Mouse (Mus musculus) megakaryocyte progenitor cell, adult 5-6 weeks (primary cell): Measurements from ENCODE around the gene Cish. TPM values are rescaled to one million over a fixed set of nuclear protein-coding genes. Genes with fewer than 3 reads are reported as not detected.

Experiments used
- ATAC-seq: replicated peaks from 2 replicates; pipeline ENCODE4 v1.8.0; 2016; ENCODE audit warnings: mild to moderate bottlenecking, moderate TSS enrichment, inconsistent platforms; ENCODE audit not compliant: poor library complexity
- total RNA-seq, 2 experiments: library from RNA; stranded (forward) in 1 of 2; stranded (reverse) in 1 of 2; fragments of 157-497, 149-512 nt in 1 of 2; fragments of 200-1000 nt in 1 of 2; gene quantifications; 2 replicates each; pipeline versions ENCODE4 v1.2.3 to v1.2.4; 2015 to 2017

Gene Cish
- total RNA-seq, 2 experiments from 2014 or later: 0.21 to 0.86 TPM

DNA sequence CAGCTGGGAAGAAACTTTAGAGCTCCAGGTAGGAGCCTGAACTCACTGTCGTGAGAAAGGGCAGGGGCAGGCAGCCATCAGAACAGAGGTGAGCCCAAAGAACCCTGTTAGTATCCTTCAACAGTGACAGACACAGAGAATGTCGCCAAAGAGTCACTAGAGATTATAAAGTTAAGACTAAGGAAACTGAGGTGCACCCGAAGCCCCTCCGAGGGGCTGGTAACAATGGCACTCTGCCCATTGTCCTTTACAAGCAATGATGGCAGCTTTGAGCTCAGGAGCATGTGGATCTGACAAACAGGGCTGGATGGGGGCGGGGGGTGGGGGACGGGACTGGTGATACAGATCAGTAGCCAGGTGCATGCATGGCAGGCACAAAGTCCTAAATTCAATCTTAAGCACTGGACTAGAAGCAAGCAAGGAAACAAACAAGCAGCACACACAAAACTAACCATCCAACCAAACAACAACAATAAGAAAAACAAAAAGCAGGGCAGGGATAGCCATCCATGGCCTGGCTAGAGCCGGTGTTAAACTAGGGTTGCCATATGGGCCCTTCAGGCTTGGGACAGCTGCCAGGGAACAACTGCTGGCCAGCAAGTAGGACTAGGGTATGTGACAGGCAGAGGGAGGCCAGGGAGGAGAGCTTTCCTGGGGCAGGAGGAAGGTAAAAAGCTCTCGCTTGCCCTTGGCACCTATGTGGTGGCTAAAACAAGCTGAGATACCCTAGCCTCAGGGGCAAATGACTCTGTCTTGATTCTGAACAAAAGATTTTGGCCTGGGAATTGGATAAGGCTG lies 47.5 kb downstream of the Cish start:
- ATAC-seq: no peak

GRCm38 (mm10) chr9:107344027-107344426 lies 48.2 kb downstream of the Cish start:
- ATAC-seq: no peak

GRCm38 (mm10) chr9:107346081-107346480 lies 50.3 kb downstream of the Cish start:
- no peak for ATAC-seq

DNA sequence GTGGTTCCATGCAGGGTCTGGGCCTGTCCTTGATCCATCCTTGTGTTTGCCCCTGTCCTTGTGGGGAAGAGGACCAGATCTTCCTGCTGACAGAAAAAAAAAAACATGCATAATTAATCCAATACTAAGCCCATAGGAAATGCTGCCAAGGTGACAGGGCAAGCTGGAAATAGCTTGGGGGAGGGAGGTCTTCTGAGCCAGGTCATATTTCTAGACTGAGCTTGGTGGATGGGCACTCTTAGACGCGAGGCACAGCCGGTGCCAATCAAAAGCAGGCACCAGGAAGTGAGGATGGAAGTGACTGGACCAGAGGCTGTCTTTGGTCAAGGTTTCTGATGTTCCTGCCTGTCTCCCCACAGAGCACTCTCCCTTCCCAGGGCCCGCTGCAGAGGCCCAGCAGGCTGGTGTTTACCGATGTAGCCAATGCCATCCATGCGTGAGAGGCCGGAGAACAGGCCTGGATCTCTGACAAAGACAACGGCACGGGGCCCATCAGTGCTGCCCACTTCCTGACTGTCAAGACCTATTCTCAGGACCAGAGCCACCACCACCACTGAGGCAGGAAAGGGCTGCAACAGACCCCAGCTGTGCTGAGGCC lies 51.9 kb downstream of the Cish start:
- ATAC-seq: no peak

- no peak for ATAC-seq
These were observed 53.5 kb downstream of the Cish start for GRCm38 (mm10) chr9:107349321-107349720.

Other genes with a start within 250 kb of the Cish start
- gene Dock3, start 64.1 kb upstream of the Cish start, total RNA-seq (2015): 1.2 TPM in 1 of 2 replicates, not detected in the other
- not detected in 2 replicates for gene Dock3, start 64.1 kb upstream of the Cish start, total RNA-seq (2017)
- gene Mapkapk3, start 6.1 kb upstream of the Cish start, total RNA-seq (2015): 100 and 115 TPM in 2 replicates
- 175 and 186 TPM in 2 replicates for gene Mapkapk3, start 6.1 kb upstream of the Cish start, total RNA-seq (2017)
- 14.5 and 20.2 TPM in 2 replicates for gene Hemk1, start 42.3 kb downstream of the Cish start, total RNA-seq (2015)
- 12.0 and 14.0 TPM in 2 replicates for gene Hemk1, start 42.3 kb downstream of the Cish start, total RNA-seq (2017)
- 0.07 TPM in 1 of 2 replicates, not detected in the other for gene 6430571L13Rik, start 44.6 kb downstream of the Cish start, total RNA-seq (2015)
- 0.08 and 0.17 TPM in 2 replicates for gene 6430571L13Rik, start 44.6 kb downstream of the Cish start, total RNA-seq (2017)
- gene Cacna2d2, start 103.6 kb downstream of the Cish start, total RNA-seq (2015): 0.42 and 1.5 TPM in 2 replicates
- 0.30 and 0.37 TPM in 2 replicates for gene Cacna2d2, start 103.6 kb downstream of the Cish start, total RNA-seq (2017)
- gene Tmem115, start 237.9 kb downstream of the Cish start, total RNA-seq (2015): 9.9 and 12.3 TPM in 2 replicates
- gene Tmem115, start 237.9 kb downstream of the Cish start, total RNA-seq (2017): 14.5 and 19.9 TPM in 2 replicates
- 19.3 and 22.8 TPM in 2 replicates for gene Cyb561d2, start 246.2 kb downstream of the Cish start, total RNA-seq (2015)
- 12.2 and 16.3 TPM in 2 replicates for gene Cyb561d2, start 246.2 kb downstream of the Cish start, total RNA-seq (2017)
- 9.2 and 14.3 TPM in 2 replicates for gene Nprl2, start 246.2 kb downstream of the Cish start, total RNA-seq (2015)
- 10.7 and 13.0 TPM in 2 replicates for gene Nprl2, start 246.2 kb downstream of the Cish start, total RNA-seq (2017)